Mouse (Mus musculus) stomach, postnatal 0 days (tissue): Measurements from ENCODE around the gene Hist1h3g. TPM values are rescaled to one million over a fixed set of nuclear protein-coding genes. Genes with fewer than 3 reads are reported as not detected.

Experiments
- ATAC-seq: fragments of 200-750 bp; cut with Nextera tagmentation; 2 replicates; pipeline ENCODE4 v1.8.0; 2017; ENCODE audit not compliant: low FRiP score, low TSS enrichment
- DNase-seq: peaks from one replicate; pipeline ENCODE4 v3.0.0-alpha.2; 2016; ENCODE audit warnings: low spot score
- H3K27ac ChIP-seq: fragments of 300-500 bp; sonication (generic); replicated peaks from 2 replicates; pipeline ENCODE4 v1.5.1; 2014; ENCODE audit warnings: mild to moderate bottlenecking, control low read depth
- H3K27me3 ChIP-seq: fragments of 300-500 bp; sonication (generic); 2 replicates; pipeline ENCODE4 v1.6.1; 2014; ENCODE audit warnings: low read length; ENCODE audit not compliant: control insufficient read depth, insufficient read depth
- H3K36me3 ChIP-seq: fragments of 300-500 bp; sonication (generic); 2 replicates; pipeline ENCODE4 v1.6.1; 2014; ENCODE audit warnings: low read length, mixed read lengths; ENCODE audit not compliant: control insufficient read depth, insufficient read depth
- H3K4me1 ChIP-seq: fragments of 300-500 bp; sonication (generic); replicated peaks from 2 replicates; pipeline ENCODE4 v1.6.1; 2014; ENCODE audit warnings: antibody characterized with exemption; ENCODE audit not compliant: control insufficient read depth, insufficient read depth
- H3K4me2 ChIP-seq: fragments of 300-500 bp; sonication (generic); replicated peaks from 2 replicates; pipeline ENCODE4 v1.6.1; 2014; ENCODE audit warnings: low read depth, mild to moderate bottlenecking, control low read depth, moderate library complexity
- H3K4me3 ChIP-seq: fragments of 300-500 bp; sonication (generic); 2 replicates; pipeline ENCODE4 v1.5.1; 2014; ENCODE audit warnings: low read depth, low read length, control low read depth
- H3K9ac ChIP-seq: fragments of 300-500 bp; sonication (generic); 2 replicates; pipeline ENCODE4 v1.6.1; 2014; ENCODE audit warnings: mild to moderate bottlenecking, low read length, control low read depth, mixed read lengths
- H3K9me3 ChIP-seq: fragments of 300-500 bp; sonication (generic); 2 replicates; pipeline ENCODE4 v1.6.1; 2016; ENCODE audit warnings: low read length; ENCODE audit not compliant: control insufficient read depth
- CTCF ChIP-seq: IDR thresholded peaks from 2 replicates; pipeline ENCODE4 v1.5.1; 2016; ENCODE audit warnings: antibody characterized with exemption, low read depth, mild to moderate bottlenecking, moderate library complexity
- EP300 ChIP-seq: optimal IDR thresholded peaks from 2 replicates; pipeline ENCODE3; 2016; ENCODE audit warnings: antibody characterized with exemption
- WGBS: fragments of 180-500 bp; shearing (Covaris S2); extraction: QIAGEN DNeasy Blood & Tissue Kit; methylation state at CpG from one replicate; pipeline ENCODE4 v1.1.7; 2014; 5-methylcytosine and 5-hydroxymethylcytosine counted together
- polyA plus RNA-seq: library from polyadenylated mRNA; unstranded; fragments of >200 nt; fragmentation: Nextera tagmentation; extraction: Ambion mirVana; gene quantifications from 2 replicates; pipeline ENCODE4 v1.2.1, GENCODE M21; 2015

The Hist1h3g gene
- polyA plus RNA-seq, 1 experiment from 2014 or later = 3.4 TPM

GRCm38 (mm10) chr13:23506819-23507515, 28.3 kb upstream of the Hist1h3g start:
- ATAC-seq (peak; percentile 29; the same call in 1 of the 2 replicates), DNase-seq (no peak)
- Histone ChIP-seq H3K4me2 (no peak overlapping the region), H3K36me3 (no peaks in the 10 kb centered on the region), H3K27me3 (no peaks in the 10 kb centered on the region), H3K4me1 (no peaks in the 10 kb centered on the region), H3K4me3 (no peak overlapping the region), H3K9ac (no peak overlapping the region), H3K9me3 (no peaks in the 10 kb centered on the region), H3K27ac (no peak overlapping the region)
- 48% methylated on average over 14 of the region's 14 CpGs for WGBS
- TF ChIP-seq CTCF (no peak), EP300 (no peak)

- Histone ChIP-seq H3K4me3 (no peak overlapping the region), H3K4me2 (no peak overlapping the region), H3K36me3 (no peaks in the 10 kb centered on the region), H3K9me3 (no peaks in the 10 kb centered on the region), H3K27ac (no peak overlapping the region), H3K9ac (no peak overlapping the region), H3K4me1 (no peaks in the 10 kb centered on the region), H3K27me3 (no peaks in the 10 kb centered on the region)
- DNase-seq (no peak), ATAC-seq (no peak)
- TF ChIP-seq CTCF = no peak
- TF ChIP-seq EP300 = no peak
- WGBS = 28% methylated on average over 1 of the region's 1 CpGs
These were observed 25.1 kb upstream of the Hist1h3g start for GRCm38 (mm10) chr13:23510127-23510526.

- H3K27ac ChIP-seq = no peak overlapping the region
- TF ChIP-seq EP300 = no peak
- TF ChIP-seq CTCF = no peak
- WGBS = 82% methylated on average over 1 of the region's 1 CpGs
- H3K4me2 ChIP-seq = no peak overlapping the region
- no peaks in the 10 kb centered on the region for H3K4me1 ChIP-seq
- H3K9ac ChIP-seq = no peak overlapping the region
- no peaks in the 10 kb centered on the region for H3K27me3 ChIP-seq
- no peak for DNase-seq
- H3K36me3 ChIP-seq = no peaks in the 10 kb centered on the region
- ATAC-seq = no peak
- H3K9me3 ChIP-seq = no peaks in the 10 kb centered on the region
- no peak overlapping the region for H3K4me3 ChIP-seq
These were observed 21.7 kb upstream of the Hist1h3g start for GRCm38 (mm10) chr13:23513517-23513916.

- Histone ChIP-seq H3K36me3 (no peaks in the 10 kb centered on the region), H3K4me2 (no peak overlapping the region), H3K27ac (no peak overlapping the region), H3K9me3 (no peaks in the 10 kb centered on the region), H3K4me3 (no peak overlapping the region), H3K4me1 (no peaks in the 10 kb centered on the region), H3K9ac (no peak overlapping the region), H3K27me3 (no peaks in the 10 kb centered on the region)
- no peak for DNase-seq
- TF ChIP-seq CTCF (no peak), EP300 (no peak)
- ATAC-seq = no peak
- 80% methylated on average over 5 of the region's 5 CpGs for WGBS
These were observed 19.9 kb upstream of the Hist1h3g start for GRCm38 (mm10) chr13:23515281-23515680.

GRCm38 (mm10) chr13:23515826-23516620, 19.2 kb upstream of the Hist1h3g start:
- WGBS = 51% methylated on average over 15 of the region's 15 CpGs
- no peaks in the 10 kb centered on the region for H3K27me3 ChIP-seq
- H3K36me3 ChIP-seq = no peaks in the 10 kb centered on the region
- no peak overlapping the region for H3K27ac ChIP-seq
- no peak for DNase-seq
- TF ChIP-seq EP300 (no peak), CTCF (no peak)
- H3K4me1 ChIP-seq = no peaks in the 10 kb centered on the region
- ATAC-seq = no peak
- no peaks in the 10 kb centered on the region for H3K9me3 ChIP-seq
- peak overlapping the region; percentile 31; the same call in 1 of the 2 replicates for H3K4me2 ChIP-seq
- H3K9ac ChIP-seq = no peak overlapping the region
- no peak overlapping the region for H3K4me3 ChIP-seq
